Mouse (Mus musculus) liver, embryonic 16.5 days (tissue): ENCODE results near the gene Laptm4a. TPM values are rescaled to one million over a fixed set of nuclear protein-coding genes. Genes with fewer than 3 reads are reported as not detected.
"Not testable (repeated sequence)": the region's sequence is repeated elsewhere in the genome, so short reads cannot be mapped to it uniquely, and the experiment has no call there.

Source experiments
- ATAC-seq: fragments of 200-750 bp; cut with Nextera tagmentation; 2 replicates; pipeline ENCODE4 v1.8.0; 2017; ENCODE audit warnings: low read depth, mild to moderate bottlenecking, moderate number of reproducible peaks, moderate library complexity
- H3K27ac ChIP-seq: fragments of 300-500 bp; sonication (generic); 2 replicates; pipeline ENCODE4 v1.5.1; 2014; ENCODE audit warnings: mild to moderate bottlenecking, low read length
- H3K27me3 ChIP-seq: fragments of 300-500 bp; sonication (generic); 2 replicates; pipeline ENCODE4 v1.6.1; 2014; ENCODE audit warnings: low read depth, low read length, mixed read lengths; ENCODE audit not compliant: control insufficient read depth, insufficient read depth
- H3K36me3 ChIP-seq: fragments of 300-500 bp; sonication (generic); 2 replicates; pipeline ENCODE4 v1.6.1; 2014; ENCODE audit warnings: mild to moderate bottlenecking; ENCODE audit not compliant: control insufficient read depth, insufficient read depth
- H3K4me1 ChIP-seq: fragments of 300-500 bp; sonication (generic); 2 replicates; pipeline ENCODE4 v1.6.1; 2014; ENCODE audit warnings: low read depth, low read length, mixed read lengths; ENCODE audit not compliant: control insufficient read depth
- H3K4me2 ChIP-seq: fragments of 300-500 bp; sonication (generic); 2 replicates; pipeline ENCODE4 v1.6.1; 2014; ENCODE audit warnings: low read depth, low read length, mixed read lengths
- H3K4me3 ChIP-seq: fragments of 300-500 bp; sonication (generic); 2 replicates; pipeline ENCODE4 v1.5.1; 2014; ENCODE audit warnings: low read depth, mild to moderate bottlenecking, low read length
- H3K9ac ChIP-seq: fragments of 300-500 bp; sonication (generic); 2 replicates; pipeline ENCODE4 v1.6.1; 2014; ENCODE audit warnings: low read depth, low read length
- H3K9me3 ChIP-seq: fragments of 300-500 bp; sonication (generic); replicated peaks from 2 replicates; pipeline ENCODE4 v1.6.1; 2016; ENCODE audit warnings: low read length; ENCODE audit not compliant: control insufficient read depth
- WGBS: fragments of 180-500 bp; shearing (Covaris S2); extraction: QIAGEN DNeasy Blood & Tissue Kit; methylation state at CpG from one replicate; pipeline ENCODE4 v1.1.7; 2014; ENCODE audit not compliant: insufficient replicate concordance; 5-methylcytosine and 5-hydroxymethylcytosine counted together
- polyA plus RNA-seq: library from polyadenylated mRNA; unstranded; fragments of >200 nt; fragmentation: Nextera tagmentation; extraction: Ambion mirVana; gene quantifications from 2 replicates; pipeline ENCODE4 v1.2.1, GENCODE M21; 2015

The Laptm4a gene
- polyA plus RNA-seq, 1 experiment from 2014 or later, result 71.2 TPM

GRCm38 (mm10) chr12:8920996-8921393, 469 bp upstream of the Laptm4a start:
- Histone ChIP-seq H3K4me3 (peak overlapping the region; percentile 91), H3K4me1 (peaks cover 25% of the 10 kb centered on the region), H3K9ac (peak overlapping the region; percentile 71), H3K9me3 (no peaks in the 10 kb centered on the region), H3K36me3 (no peaks in the 10 kb centered on the region), H3K27me3 (no peaks in the 10 kb centered on the region), H3K4me2 (peak overlapping the region; percentile 91), H3K27ac (peak overlapping the region; percentile 95)
- ATAC-seq, result no peak
- 37% methylated on average over 1 of the region's 1 CpGs for WGBS

DNA sequence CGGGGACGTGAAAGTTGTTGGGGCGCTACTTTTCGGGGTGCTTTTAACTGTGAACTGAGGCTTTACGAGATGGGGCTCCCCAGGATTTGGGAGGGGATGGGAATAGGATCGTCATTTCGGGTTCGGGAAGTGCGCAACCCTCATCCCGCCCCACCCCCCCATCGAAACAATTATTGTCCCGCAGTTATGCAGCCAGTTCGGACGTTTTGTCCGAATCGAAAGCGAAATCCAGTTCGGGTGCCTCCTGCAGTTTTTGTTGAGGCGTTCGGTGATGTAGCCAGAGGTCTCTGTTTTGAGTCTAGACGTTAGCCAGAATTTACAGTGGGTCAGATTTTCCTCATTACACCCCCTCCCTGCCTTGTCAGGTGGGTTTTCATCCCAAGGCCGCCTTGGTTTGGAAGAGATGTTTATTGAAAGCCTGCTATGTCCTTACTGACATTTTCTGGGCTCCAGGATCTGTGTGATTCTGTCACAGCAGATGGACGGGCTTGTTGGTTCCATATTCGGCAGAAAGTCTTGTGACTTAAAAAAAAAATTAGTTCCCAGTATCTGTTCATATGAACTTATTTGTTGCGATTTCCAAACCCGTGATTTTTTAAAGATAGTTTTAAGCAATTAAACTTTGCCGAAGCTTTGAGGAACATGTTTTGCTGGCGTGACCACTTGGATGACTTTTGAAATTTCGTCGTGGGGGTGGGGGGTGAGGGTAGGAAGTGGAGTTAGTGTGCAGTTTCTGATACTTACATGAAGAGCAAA, 1.1 kb downstream of the Laptm4a start:
- peaks cover 25% of the 10 kb centered on the region for H3K4me1 ChIP-seq
- H3K9ac ChIP-seq, result peak overlapping the region; percentile 92
- H3K27ac ChIP-seq, result peak overlapping the region; percentile 95
- no peaks in the 10 kb centered on the region for H3K9me3 ChIP-seq
- WGBS, result under 1% methylated on average over 30 of the region's 30 CpGs
- H3K4me2 ChIP-seq, result peak overlapping the region; percentile 91
- no peak for ATAC-seq
- H3K27me3 ChIP-seq, result no peaks in the 10 kb centered on the region
- H3K4me3 ChIP-seq, result peak overlapping the region; percentile 91
- H3K36me3 ChIP-seq, result no peaks in the 10 kb centered on the region

DNA sequence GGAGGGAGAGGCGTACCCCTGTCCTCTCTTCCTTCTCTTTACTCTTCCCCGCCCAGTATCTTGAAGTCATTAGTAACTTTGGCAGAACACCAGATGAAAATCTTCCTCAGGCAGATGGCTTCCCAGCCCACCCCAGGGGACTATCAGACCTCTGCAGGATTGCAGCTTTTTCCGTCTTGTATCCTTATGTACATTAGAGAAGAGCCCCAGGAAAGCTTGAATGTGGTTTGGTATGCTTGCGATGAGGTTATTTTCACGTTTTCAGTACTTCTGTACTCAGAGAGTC, 1.6 kb downstream of the Laptm4a start:
- peak overlapping the region; percentile 95 for H3K27ac ChIP-seq
- peak overlapping the region; percentile 91 for H3K4me3 ChIP-seq
- no peaks in the 10 kb centered on the region for H3K9me3 ChIP-seq
- no peaks in the 10 kb centered on the region for H3K36me3 ChIP-seq
- no peaks in the 10 kb centered on the region for H3K27me3 ChIP-seq
- H3K4me1 ChIP-seq, result peaks cover 25% of the 10 kb centered on the region
- WGBS, result 4% methylated on average over 5 of the region's 5 CpGs
- peak overlapping the region; percentile 92 for H3K9ac ChIP-seq
- peak overlapping the region; percentile 91 for H3K4me2 ChIP-seq
- ATAC-seq, result 0 out of 2 replicates have a peak, but pooled peaks have one; percentile 3

- H3K36me3 ChIP-seq, result no peaks in the 10 kb centered on the region
- peak overlapping the region; percentile 91 for H3K4me2 ChIP-seq
- no peaks in the 10 kb centered on the region for H3K27me3 ChIP-seq
- H3K9me3 ChIP-seq, result no peaks in the 10 kb centered on the region
- 45% methylated on average over 2 of the region's 2 CpGs for WGBS
- H3K27ac ChIP-seq, result no peak overlapping the region; the same call in 1 of the 2 replicates
- peak overlapping the region; percentile 92; the same call in 1 of the 2 replicates for H3K9ac ChIP-seq
- peaks cover 25% of the 10 kb centered on the region for H3K4me1 ChIP-seq
- no peak for ATAC-seq
- peak overlapping the region; percentile 91 for H3K4me3 ChIP-seq
Observed at GRCm38 (mm10) chr12:8923603-8924002, 2.1 kb downstream of the Laptm4a start.

GRCm38 (mm10) chr12:8927652-8928051, 6.2 kb downstream of the Laptm4a start:
- H3K9ac ChIP-seq, result no peak overlapping the region
- H3K4me2 ChIP-seq, result no peak overlapping the region
- no peaks in the 10 kb centered on the region for H3K36me3 ChIP-seq
- ATAC-seq, result peak; percentile 37; the same call in 1 of the 2 replicates
- no peak overlapping the region for H3K27ac ChIP-seq
- peaks cover 31% of the 10 kb centered on the region for H3K4me1 ChIP-seq
- no peaks in the 10 kb centered on the region for H3K9me3 ChIP-seq
- H3K4me3 ChIP-seq, result no peak overlapping the region
- 68% methylated on average over 3 of the region's 3 CpGs for WGBS
- H3K27me3 ChIP-seq, result no peaks in the 10 kb centered on the region

- H3K9ac ChIP-seq, result no peak overlapping the region
Observed at GRCm38 (mm10) chr12:8928766-8929165, 7.3 kb downstream of the Laptm4a start.

DNA sequence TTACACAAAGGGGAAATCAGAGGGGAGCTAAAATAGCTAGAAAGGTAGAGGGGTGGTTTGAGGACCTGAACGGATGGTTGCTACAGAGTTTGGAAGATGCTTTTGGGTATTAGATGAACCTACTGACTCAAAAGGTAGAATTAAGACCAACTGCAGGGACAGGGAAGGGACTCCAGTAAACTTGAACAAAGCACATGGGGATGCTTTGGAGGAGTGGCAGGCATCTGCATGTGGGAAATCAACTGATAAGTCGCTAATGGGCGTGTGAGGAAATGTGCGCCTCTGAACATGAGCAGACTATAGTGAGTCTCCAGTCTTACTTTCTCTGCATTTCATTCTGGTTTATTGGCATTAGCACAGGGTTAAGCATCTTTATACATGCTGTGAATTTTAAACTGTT, 9.6 kb downstream of the Laptm4a start:
- no peak overlapping the region for H3K27ac ChIP-seq
- no peak overlapping the region for H3K9ac ChIP-seq
- H3K4me2 ChIP-seq, result no peak overlapping the region; the same call in 1 of the 2 replicates
- 25% methylated on average over 4 of the region's 4 CpGs for WGBS
- no peaks in the 10 kb centered on the region for H3K9me3 ChIP-seq
- no peaks in the 10 kb centered on the region for H3K27me3 ChIP-seq
- ATAC-seq, result peak; percentile 43; the same call in 1 of the 2 replicates
- H3K36me3 ChIP-seq, result peaks cover 14% of the 10 kb centered on the region
- H3K4me3 ChIP-seq, result no peak overlapping the region
- H3K4me1 ChIP-seq, result peaks cover 12% of the 10 kb centered on the region

More at GRCm38 (mm10) chr12:8928766-8929165, 7.3 kb downstream of the Laptm4a start:
- H3K4me3 ChIP-seq, result no peak overlapping the region
- H3K9me3 ChIP-seq, result no peaks in the 10 kb centered on the region
- peaks cover 22% of the 10 kb centered on the region for H3K4me1 ChIP-seq
- WGBS, result 61% methylated on average over 4 of the region's 4 CpGs
- no peak overlapping the region for H3K27ac ChIP-seq
- no peak overlapping the region for H3K4me2 ChIP-seq
- no peaks in the 10 kb centered on the region for H3K27me3 ChIP-seq
- no peak for ATAC-seq
- H3K36me3 ChIP-seq, result peaks cover 1% of the 10 kb centered on the region

DNA sequence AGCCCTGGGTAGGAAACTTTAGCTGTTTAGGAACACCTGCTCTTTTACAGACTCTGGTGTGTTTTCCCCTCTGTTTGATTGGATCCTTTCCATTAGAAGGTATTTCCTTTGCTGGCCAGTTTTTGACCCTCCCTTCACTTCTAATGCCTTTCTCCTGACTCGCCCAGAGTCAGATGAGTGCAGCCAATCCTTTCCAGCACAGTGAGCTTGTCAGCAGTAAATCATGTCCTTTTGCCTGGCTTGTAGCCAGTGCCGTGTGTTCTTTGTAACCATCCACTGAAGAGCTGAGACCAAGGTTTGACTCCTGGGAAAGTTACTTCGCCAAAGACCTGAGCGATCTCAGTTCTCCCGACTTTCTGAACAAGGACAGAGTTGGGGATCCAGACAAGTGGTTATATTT, 13.9 kb downstream of the Laptm4a start:
- Histone ChIP-seq H3K27me3 (no peaks in the 10 kb centered on the region), H3K9ac (no peak overlapping the region), H3K9me3 (no peaks in the 10 kb centered on the region), H3K27ac (no peak overlapping the region), H3K4me1 (peaks cover 11% of the 10 kb centered on the region), H3K36me3 (peaks cover 29% of the 10 kb centered on the region), H3K4me2 (no peak overlapping the region), H3K4me3 (no peak overlapping the region)
- ATAC-seq, result no peak
- WGBS, result 81% methylated on average over 5 of the region's 5 CpGs

DNA sequence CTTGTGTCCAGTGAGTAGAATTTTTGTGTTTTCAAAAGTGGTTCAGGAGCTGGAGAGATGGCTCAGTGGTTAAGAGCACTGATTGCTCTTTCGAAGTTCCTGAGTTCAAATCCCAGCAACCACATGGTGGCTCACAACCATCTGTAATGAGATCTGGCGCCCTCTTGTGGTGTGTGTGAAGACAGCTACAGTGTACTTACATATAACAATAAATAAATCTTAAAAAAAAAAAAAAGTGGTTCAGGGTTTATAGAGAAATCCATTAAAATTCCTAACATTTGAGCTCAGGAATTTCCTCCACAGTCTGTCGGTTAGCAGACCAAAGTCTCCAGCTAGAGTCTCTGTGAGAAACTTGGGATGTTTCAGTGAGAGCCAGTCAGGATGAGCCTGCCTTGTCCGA, 14.7 kb downstream of the Laptm4a start:
- not testable (repeated sequence) for H3K27me3 ChIP-seq, ATAC-seq, H3K4me2 ChIP-seq, H3K9me3 ChIP-seq, H3K27ac ChIP-seq, H3K4me1 ChIP-seq, H3K9ac ChIP-seq, H3K4me3 ChIP-seq
- 62% methylated on average over 4 of the region's 4 CpGs for WGBS
- peaks cover 29% of the 10 kb centered on the region for H3K36me3 ChIP-seq
